Mouse (Mus musculus): Measurements from ENCODE around the gene Dmc1.

The Dmc1 gene

DNA sequence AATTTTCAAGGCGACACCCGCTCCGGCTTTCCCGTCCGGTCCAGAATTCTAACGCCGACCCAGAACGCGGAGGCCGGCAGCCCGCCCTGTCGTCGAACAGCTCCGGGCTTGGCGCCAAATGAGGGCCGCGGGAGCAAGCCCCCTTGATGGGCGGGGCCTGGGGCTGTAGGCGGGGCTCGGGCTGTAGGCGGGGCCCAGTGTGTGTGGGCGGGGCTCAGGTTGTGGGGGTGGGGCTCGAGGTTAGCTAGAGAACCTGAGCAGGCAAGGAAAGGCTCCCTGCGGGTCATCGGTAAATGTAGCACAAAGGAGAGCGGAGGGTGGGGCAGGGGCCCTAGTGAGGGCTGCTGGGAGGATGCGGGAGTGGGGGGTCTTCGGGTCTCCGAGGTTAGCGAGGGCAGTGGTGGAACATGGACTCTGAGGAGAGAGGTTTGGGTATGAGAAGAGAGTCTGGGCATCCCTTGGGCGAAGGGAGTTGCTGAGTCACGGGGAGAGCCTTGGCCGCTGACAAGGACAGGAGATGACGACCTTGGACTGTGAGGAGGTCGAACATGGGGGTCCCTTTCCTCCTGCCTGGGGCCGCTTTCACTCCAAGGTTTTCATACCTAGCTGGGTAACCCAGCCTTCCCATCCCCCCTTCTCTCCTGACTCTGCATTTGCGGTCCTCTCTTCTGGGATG, at the start of gene Dmc1:
Gene Dmc1 (minus strand): TSS at position 120 of the 676 bp plus-strand sequence.
- DNase-seq (ENCODE audit: low read depth, low spot score), result peak; percentile 92

DNA sequence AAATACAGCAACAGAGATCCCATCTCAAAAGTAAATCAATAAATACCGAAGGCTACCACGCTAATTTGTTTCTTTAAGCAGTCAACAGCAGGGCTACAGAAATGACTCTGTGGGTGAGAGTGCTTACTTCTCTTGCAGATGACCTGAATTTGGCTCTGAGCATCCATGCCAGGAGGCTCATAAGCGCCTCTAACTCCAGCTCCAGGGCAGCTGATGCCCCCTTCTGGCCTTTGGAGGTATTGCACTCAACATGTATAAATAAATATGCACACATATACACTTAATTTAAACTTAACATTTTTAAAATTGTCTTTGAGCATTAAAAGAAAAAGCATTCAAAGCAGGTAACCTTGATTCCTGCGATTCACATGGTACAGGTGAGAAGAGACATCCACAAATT, 46.6 kb upstream of the Dmc1 start:
- DNase-seq (ENCODE audit: low read depth, low spot score), result peak; percentile 82

DNA sequence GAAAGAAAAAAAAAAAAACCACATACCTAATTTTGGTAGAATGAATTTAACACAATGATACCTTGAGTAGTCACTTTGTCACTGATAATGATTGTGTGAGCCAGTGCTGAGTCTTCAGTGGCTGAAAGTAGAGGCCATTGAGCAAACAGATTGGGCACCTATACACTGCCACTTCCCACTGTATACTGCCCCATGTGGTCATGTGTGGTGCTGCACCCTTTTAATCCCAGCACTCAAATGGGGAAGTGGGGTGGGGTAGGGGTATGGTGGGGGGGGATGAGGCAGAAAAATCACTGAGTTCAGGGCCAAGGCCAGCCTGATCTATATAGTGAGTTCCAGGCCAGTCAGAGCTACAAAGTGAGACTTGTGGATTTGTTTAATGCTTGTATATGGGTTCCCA, 45.7 kb upstream of the Dmc1 start:
- DNase-seq (ENCODE audit: low read depth, low spot score), result peak; percentile 83

DNA sequence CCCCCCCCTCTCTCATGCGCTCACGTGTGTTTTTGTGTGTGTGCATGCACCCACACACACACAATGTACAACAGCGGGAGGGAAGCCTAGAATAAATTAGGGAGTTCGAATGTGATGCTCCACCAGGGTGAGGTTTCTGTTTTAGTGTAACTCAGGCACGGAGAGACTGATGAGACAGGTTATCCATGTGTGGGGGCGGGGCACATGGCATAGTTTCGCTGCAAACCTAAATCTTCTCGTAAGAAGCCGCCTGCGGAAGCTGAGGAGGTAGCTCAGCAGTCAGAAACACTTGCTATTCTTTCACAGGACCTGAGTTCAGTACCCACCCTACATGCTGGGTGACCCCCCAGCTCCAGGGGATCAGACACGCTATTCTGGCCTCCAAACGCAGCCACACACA, 43.2 kb upstream of the Dmc1 start:
- no peak for DNase-seq (ENCODE audit: low read depth, low spot score)

DNA sequence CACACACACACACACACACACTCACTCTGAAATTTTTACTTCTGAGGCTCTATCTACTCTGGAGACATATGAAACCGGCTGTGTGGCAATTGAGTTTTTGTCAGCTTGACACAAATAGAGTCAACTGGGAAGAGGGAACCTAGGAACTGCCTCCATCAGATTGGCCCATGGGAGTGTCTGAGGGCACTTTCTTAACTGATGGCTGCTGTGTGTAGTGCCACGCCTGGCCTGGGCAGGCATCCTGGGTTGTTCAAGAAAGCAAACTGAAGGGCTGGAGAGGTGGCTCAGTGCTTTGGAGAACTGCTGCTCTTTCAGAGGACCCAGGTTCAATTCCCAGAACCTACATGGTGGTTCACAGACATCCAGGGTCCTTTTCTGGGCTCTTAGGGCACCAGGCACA, 40.6 kb upstream of the Dmc1 start:
- no peak for DNase-seq (ENCODE audit: low read depth, low spot score)

DNA sequence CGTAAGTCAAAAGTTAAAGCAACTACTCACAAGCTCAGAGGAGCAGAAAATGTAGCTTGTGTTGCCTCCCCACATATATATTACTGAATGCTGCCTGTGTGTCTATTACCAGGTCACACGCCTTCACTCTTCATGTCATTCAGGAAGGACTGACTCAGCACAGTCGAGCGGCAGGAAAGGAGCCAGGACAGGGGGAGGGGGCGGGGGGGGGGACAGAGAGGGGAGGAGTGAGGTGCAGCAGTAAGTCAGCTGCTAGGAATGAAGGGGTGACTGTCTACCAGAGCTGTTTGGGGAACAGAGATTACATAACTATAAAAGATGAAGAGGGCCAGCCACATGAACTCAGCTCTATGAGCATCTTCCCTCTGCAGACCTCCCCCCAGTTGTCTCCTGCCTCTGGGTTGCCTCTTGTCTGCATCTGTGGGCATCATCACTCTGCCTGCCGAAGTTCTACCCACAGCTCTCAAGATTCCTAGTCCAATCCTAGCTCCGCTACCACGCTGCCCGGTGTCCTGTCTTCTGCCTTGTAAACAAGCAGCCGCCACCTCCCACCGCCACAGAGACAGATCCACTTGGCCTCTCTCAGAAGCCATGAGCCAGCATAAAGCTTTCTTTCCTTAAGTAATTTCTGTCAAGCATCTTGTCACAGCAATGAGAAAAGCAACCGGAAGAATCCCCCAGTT, 36.4 kb upstream of the Dmc1 start:
- DNase-seq (ENCODE audit: low read depth, low spot score), result no peak

DNA sequence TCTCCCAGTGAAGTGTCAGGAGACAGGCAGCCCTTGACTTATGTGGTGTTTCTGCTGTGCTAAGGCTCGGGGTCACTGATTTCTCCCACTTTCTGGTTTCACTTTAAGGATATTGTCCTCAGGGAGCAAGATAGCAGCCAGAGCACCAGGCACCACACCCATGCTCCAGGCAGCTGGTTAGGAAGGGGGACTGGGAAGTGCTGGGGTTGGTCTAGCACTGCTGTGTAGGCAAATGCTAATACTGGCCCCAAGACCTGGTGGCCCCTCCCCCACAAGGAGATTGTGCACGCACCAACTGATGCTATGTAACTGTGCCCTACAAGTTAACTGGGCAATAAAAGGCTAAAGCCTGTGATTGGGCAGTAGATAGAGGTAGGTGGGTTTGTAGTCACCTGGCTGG, 25.6 kb upstream of the Dmc1 start:
- peak; percentile 63 for DNase-seq (ENCODE audit: low read depth, low spot score)

DNA sequence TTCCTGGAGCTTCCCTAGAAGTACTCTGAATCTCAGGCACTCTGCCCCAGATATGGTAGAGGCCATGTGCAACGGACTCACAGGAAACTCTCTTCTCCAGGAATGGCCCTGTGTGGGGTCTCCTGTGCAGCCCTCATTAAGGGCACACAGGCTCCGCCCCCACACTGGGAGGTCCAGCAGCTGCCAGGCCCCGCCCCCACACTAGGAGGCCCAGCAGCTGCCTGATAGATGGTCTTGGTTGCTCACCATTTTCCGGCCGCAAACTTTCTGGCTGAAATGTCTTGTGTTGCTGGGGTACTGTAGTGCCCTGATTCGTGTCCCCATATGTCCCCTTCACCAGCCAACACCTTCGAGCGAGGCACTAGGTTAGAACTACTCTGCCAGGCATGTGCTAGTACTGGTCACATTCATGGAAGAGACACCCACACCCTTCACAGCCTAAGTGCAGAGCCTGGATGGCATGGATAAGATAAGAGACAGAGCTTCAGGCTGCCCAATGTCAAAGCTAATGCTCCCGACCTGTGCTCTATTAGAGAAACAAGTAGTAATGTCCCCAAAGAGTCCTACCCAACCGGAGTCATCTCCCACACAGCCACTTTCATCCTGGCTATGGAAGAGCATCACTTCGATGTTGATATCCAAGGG, 15.0 kb upstream of the Dmc1 start:
- peak; percentile 82 for DNase-seq (ENCODE audit: low read depth, low spot score)

DNA sequence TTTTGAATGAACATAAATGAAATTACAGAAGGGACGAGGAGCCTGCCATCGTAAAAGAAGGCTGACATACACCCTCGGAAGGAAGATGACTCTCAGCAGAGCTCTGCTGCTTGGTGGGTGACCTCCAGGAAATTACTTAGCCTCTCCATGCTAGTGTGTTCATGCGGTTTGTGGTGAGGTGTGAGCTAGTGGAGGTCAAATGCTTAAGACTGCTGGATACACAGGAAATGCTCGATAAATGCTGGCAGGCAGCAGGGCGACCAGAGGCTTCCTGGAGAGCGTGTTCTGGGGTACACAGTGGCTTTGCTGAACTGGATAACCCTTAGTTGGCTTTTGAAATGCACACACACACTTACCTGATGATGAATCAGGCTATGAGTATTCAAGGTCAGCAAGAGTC, 13.5 kb upstream of the Dmc1 start:
- DNase-seq (ENCODE audit: low read depth, low spot score), result no peak

DNA sequence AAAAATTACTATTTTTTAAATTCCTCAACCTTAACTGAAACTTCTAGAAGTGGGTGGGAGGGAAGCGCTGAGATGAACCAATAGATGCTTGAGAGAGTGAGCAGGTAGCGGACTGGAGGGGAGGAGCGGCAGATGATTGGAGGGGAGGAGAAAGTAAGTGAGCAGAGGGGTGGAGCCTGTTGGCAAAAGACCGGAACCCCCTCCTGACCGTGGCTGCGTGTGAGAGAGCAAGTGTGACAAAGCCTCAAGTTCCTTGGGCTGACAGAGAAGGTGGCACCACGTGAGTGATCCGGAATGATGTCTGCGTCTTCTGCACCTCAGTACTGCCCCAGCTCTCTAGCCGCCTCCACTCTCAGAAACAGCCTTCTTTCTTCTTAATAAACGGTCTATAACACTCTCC, 12.2 kb upstream of the Dmc1 start:
- DNase-seq (ENCODE audit: low read depth, low spot score), result peak; percentile 72

DNA sequence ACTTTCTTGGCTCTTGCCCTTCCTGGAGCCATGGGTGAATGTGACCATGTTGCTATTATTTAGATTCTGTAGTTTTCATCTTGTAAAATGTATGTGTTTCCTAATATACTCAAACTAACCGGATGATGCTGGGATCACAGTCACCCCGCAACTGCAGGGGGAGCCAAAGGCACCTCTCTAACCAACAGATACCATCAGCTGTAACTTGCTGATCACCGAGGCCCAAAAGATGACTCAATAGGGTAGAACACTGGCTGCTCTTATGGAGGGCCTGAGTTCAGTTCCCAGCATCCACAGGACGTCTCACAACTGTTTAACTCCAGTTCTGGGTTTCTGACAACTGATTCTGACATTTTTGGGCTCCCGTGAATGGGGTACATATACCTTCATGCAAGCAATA, 11.8 kb upstream of the Dmc1 start:
- no peak for DNase-seq (ENCODE audit: low read depth, low spot score)

DNA sequence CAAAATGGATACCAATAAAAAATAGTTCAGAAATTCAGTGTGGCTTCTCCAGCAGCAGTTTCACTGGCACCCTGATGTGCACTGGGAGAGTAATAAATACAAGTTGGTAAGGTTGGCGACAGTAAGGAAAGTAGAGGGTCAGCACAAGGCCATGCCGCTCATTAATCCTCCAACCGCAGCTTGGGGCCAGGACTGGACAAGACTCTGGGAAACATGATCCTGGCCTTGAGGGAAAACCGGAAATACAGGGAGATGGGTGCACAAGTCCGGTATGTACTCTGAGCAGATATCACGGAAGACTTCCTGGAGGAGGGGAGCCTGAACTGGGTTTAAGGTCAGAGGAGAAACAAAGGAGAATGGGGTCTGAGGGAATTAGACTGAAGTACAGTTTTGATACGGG, 10.6 kb upstream of the Dmc1 start:
- DNase-seq (ENCODE audit: low read depth, low spot score), result no peak

DNA sequence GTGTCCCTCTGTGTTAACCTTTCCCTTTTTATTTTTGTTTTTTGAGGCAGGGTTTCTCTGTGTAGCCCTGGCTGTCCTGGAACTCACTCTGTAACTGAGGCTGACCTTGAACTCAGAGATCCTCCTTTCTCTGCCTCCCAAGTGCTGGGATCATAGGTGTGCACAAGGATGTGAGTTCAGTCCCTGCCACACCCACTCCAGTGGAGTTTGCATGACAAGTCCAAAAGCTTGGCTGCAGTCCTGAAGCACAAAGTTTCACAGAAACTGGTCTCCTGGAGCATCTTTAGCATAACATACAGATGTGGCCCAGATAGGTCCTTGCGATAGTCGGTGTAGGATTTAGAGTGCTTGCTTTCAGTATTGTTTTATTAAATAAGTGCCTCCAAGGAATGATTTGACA, 4.3 kb upstream of the Dmc1 start:
- peak; percentile 61 for DNase-seq (ENCODE audit: low read depth, low spot score)

DNA sequence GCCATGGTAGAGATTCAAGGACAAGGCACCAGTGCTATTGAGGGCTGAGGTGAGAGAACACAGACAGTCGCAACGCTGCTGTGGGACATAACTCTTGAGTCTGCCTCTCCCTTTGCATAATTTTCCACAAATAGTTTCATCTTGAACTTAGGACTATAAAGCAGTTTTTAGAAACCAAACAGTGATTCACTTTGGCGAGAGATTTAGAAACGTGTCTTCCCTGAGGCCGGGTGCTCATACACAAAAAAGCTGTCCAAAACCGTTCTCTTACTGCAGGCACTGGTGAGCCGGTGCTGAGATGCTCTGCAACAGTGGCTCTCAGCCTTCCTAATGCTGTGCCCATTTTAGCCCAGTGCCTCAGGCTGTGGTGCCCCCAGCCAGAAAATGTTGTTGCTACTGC, 3.3 kb upstream of the Dmc1 start:
- DNase-seq (ENCODE audit: low read depth, low spot score), result no peak

DNA sequence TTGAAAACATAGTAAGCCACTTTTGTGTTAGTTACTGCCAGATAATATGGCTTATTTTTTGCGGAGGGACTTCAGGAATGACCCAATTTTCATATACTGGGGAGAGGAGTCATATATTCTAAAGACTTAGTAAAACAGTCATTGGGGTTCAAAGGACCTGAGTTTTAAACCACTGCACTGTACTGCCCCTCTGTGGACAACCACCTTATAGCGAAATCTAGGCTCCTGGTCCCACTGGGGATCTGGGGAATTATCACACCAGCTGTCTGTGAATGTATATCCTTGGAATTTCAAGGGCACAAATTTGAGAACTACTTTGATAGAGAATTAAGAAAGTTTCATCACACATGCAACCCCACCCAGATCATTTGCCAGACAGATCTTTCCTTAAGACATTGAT, 2.8 kb upstream of the Dmc1 start:
- DNase-seq (ENCODE audit: low read depth, low spot score), result peak; percentile 27

DNA sequence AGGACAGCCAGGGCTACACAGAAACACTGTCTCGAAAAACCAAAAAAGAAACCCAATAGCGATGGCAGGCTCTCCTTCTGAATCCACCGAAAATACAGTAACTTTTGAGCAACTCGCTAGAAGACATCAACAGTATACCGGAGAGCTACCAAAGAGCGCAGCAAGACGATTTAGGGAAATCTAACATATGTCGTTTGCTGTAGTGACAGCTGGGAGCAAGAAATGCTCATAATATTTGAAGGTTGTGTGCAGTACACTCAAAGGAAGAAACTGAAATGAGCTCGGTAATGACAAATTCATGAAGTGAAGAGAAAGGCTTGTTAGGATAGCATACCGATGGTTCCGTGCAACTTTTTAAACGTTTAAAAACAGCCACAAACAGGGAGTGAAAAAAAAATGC, 1.3 kb upstream of the Dmc1 start:
- no peak for DNase-seq (ENCODE audit: low read depth, low spot score)

DNA sequence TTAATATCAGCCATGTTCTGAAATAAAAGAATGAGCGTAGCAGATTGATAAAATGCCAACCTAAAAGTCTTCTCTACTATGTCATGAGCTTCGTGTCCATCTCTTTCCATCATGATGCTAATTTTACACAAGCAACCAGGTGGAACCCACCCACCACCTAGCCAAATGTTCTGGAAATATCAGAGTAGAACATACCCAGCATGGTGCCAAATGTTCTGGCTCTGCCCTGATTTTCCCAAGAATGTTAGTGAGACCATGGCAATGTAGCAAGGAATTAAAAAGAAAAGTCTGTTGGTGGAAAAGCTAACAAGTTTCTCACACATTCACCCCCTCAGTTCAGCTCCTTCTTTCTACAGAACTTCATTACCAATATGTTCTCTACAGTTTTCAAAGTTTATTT, 4.7 kb downstream of the Dmc1 start:
- no peak for DNase-seq (ENCODE audit: low read depth, low spot score)

DNA sequence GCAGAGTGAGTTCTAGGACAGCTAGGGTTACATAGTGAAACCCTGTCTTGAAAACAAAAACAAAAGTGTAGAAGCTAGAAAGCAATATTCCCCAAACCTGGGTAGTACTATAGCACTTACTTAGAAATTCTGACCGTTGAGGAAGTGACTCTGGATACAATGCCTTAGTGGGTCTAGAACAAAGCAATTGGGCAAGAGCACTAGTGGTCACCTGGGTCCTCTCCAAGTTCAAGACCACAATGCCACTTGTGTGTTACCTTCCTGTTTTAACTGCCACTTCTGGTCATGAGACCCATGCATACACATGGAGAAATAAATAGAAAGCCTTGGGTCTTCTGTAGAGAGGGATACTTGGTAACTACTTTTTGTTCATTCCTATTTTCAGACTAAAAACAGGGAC, 6.2 kb downstream of the Dmc1 start:
- no peak for DNase-seq (ENCODE audit: low read depth, low spot score)

DNA sequence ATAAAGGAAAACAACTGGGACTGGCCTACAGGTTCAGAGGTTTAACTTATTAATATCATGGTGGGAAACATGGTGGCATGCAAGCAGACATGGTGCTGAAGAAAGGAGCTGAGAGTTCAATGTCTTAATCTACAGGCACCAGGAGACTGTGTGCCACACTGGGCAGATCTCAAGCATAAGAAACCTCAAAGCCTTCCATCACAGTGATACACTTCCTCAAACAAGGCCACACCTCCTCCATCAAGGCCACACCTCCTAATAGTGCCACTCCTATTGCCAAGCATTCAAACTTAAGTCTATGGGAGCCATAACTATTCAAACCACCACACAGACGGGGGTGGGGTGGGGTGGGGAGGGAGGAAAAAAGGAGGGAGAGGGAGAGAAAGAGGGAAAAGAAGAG, 23.3 kb downstream of the Dmc1 start:
- DNase-seq (ENCODE audit: low read depth, low spot score), result no peak

DNA sequence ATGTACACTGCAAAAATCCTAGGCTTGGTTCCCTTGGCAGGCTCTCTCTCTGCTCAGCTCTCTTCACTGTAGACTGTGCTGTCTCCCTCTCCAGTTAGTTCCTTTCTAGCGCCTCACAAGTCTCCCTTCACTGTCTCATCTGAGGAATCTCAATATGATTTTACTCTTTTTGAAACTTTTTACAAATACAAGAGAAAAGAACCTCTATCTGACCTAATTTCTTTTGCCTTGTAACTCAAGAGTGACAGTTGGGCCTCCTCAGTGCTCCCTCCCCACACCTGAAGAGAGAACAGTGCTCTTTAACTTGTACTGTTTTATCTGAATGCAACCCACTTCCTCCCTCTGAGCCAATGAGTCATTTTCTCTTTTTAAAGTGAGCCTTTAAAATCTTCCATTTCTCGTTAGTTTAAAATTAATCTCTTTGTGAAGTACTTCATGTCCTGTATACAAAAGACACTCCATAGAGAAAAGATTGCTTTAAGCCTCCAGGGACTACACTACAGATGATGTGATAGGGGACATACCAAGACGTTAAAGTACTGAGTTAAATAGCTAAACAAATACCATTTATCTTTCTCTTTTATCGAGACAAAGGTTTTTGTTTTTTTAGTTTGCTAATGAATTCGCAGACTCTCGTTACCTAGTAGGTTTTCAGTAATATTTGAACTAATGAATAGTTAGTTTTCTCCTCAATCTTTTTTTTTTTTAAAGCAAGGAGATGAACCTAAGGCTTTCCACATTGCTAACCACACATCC, 27.1 kb downstream of the Dmc1 start:
- DNase-seq (ENCODE audit: low read depth, low spot score), result no peak

DNA sequence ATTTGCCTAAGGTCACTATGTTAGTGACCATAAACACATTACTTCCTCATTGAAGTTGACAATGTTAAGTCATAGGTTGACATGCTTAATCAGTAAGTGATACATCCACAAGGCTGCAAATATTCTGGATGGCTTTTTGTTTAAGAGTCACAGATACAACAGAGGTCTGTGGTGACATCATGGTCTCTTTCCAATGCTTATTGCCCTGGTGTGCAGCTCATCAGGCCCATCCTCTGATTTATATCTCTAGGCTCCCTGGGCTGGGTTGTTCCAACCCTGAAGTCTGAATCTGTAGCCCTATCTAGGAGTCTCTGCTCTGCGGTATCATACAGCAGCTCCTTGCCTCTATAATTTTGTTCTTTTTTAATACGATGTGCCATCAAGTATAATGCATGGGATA, 28.0 kb downstream of the Dmc1 start:
- no peak for DNase-seq (ENCODE audit: low read depth, low spot score)

DNA sequence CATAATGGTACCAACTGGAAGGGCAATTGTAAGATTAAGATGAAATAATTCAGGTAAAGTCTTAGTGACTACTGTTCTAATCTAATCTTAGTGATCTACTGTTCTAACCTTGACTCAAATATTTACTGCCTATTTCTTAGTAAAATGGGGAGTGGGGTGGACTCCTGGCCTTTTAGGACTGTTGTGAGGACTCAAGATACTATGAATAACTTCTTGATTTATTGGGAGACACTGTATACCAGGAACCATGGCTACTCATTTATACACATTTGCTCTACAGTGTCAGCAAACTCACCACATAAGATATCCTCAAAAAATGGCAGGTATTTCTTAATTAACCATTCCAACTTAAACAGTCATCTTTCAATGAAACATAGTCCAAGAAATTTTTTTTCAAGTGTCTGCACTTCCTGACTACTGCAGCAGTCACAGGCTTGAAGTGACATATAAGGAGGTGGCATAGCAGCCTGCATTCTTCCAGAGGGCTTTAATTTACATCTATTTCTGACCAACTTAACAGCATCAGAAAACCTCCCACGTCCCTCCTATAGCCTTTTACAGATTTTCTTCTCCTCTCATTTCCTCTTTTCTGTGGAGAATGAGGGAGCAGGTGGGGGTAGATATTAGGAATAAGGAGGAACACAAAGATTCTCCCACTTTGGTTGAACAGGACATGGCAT, 29.2 kb downstream of the Dmc1 start:
- DNase-seq (ENCODE audit: low read depth, low spot score), result no peak

All from ZHBTc4 (cell line).